Mouse (Mus musculus): ENCODE results near the gene Plpp2.

DNA sequence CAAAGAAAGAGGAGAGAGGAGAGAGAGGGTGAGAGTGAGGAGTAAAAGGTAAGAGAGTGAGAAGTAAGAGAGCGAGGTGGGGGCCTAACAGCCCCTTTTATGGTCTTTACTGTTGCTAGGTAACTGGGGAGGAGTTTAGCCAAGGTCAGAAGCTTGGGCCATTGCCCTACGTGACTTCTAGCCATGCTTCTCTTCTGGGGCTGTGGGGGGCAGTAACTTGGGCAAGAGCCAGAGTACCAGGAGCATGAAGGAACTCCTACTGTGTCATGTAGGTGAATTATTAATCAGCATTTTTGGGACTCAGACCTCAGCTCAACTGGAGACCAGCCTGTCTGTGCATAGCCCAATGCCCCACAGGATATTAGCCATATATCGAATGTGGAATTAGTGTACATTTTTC lies 37.7 kb downstream of the Plpp2 start:
- no peak for TF ChIP-seq POLR2A (IDR thresholded peaks at IDR 0.05; ENCODE audit: borderline replicate concordance, control insufficient read depth, low read depth, low read length)
- no peak for TF ChIP-seq CTCF (IDR thresholded peaks at IDR 0.05; ENCODE audit: control insufficient read depth, insufficient read depth, low read length)

Data from bone marrow, adult 2 months (tissue).